Mouse (Mus musculus) T-helper 2 cell (primary cell): ENCODE data around the gene Hdac11.
"Not testable (repeated sequence)": the region's sequence is repeated elsewhere in the genome, so short reads cannot be mapped to it uniquely, and the experiment has no call there.

Source experiments
- in situ Hi-C: fragments of 300-600 bp; cut with MboI, MseI; formaldehyde crosslinking; loops from one replicate; pipeline ENCODE4 v1.15.1; 2025; ENCODE audit warnings: high pct_unique_total_duplicates

Hdac11 gene

GRCm38 (mm10) chr6:91200429-91201188 is 44.1 kb downstream of the Hdac11 start:
- in situ Hi-C loops = no loop called here

DNA sequence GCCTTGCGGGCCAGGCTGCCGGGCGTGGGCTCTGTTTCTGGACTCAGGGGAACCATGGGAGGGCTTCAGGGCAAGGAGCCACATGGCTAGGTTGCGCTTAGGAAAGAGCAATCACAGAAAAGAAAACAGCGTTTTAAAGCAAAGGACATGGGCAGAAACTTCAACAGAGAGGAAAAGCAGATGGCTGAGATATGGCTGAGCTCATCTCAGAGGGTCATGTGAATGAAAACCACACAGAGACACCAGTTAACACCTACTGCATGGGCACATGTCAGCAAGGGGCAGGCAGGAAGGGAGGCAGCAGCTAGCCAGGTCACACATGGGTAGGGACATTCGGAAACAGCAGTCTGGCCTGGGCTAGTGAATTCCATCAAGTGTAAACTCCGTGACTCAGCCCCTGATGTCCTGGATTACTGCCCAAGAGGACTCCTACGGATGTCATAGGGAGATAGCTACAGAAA is 45.4 kb downstream of the Hdac11 start:
- in situ Hi-C loops = no loop called here

- in situ Hi-C loops = no loop called here
These were observed 46.1 kb downstream of the Hdac11 start for GRCm38 (mm10) chr6:91202571-91202970.

- in situ Hi-C loops = no loop called here
These were observed 48.9 kb downstream of the Hdac11 start for GRCm38 (mm10) chr6:91205346-91205745.

GRCm38 (mm10) chr6:91205791-91206190 is 49.3 kb downstream of the Hdac11 start:
- in situ Hi-C loops = no loop called here

GRCm38 (mm10) chr6:91207491-91207890 is 51.0 kb downstream of the Hdac11 start:
- in situ Hi-C loops = no loop called here

DNA sequence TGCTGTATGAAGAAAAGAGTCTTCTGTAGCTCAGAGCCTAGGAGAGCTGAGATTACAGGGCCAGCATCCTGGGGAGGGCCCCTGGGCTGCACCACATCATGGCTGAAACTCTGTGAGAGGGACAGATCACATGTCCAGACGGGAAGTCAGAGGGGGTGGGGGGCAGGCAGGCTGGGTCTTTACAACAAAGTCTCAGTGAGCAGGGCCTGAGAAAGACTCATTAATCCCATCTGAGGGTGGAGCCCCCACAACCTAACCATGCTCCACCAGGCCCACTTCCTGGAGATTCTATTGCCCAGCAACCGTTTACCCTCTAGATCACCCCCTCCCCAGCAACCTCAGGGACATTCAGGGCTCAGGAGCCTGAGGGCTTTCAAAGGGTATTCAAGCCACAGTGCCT is 53.3 kb downstream of the Hdac11 start:
- in situ Hi-C loops = no loop called here

GRCm38 (mm10) chr6:91210852-91211251 is 54.4 kb downstream of the Hdac11 start:
- in situ Hi-C loops = no loop called here

DNA sequence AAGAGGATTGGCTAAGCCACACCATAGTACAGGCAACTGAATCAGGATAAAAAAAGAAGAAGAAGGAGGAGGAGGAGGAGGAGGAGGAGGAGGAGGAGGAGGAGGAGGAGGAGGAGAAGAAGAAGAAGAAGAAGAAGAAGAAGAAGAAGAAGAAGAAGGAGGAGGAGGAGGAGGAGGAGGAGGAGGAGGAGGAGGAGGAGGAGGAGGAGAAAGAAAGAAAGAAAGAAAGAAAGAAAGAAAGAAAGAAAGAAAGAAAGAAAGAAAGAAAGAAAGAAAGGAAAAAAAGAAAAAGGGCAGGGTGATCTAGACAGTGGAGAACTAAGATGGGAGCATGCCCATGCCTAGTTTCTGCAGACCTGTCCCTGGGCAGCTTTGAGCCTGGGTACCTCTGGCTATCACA is 55.7 kb downstream of the Hdac11 start, which contains the start of gene Fbln2:
Fbln2 (plus strand) TSS at position 301 of the 400 bp plus-strand sequence.
- in situ Hi-C loops = not testable (repeated sequence)

GRCm38 (mm10) chr6:91212571-91212970 is 56.1 kb downstream of the Hdac11 start:
- in situ Hi-C loops = no loop called here

DNA sequence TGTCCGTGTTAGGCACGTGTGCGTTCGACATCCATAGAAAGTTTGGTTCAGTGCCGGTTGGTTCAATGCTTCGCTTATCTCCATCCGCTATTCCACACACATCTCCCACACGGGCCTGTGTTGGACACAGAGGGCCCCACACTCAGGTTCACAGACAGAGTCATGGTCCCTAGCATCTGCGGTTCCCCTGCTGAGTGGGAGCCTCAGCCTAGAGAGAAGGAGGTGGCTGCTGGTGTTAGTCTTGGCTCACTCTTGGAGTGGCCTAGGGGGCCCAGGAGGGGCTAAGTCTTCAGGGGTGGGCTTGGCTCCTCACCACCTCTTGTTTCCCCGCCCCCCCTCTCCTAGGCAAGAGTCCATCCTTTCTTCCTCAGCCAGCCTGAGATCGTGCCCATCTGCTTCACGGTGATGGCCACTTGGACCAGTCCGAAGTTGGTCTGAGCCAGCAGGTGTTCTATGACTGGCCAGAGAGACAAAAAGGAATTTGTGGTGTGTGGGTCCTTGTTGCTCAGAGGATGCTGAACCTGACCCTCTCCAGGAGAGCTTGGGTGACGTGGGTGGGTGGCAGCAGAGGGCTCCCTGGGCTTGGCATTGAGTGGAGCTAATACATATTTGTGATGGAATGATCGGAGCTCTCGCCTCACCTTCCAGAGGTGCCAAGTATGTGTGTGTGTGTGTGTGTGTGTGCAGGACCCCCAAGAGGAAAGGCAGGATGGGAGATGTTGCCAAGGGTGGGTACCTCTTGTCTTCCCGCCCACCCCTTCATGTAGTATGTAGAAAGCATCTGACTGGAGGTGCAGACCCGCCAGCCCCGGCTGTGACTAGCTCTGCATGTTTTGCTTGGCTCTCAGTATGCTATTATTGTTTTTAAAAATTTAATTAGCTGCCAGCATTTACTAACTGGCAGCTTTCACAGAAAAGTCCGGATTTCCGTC is 57.1 kb downstream of the Hdac11 start:
- in situ Hi-C loops = no loop called here

DNA sequence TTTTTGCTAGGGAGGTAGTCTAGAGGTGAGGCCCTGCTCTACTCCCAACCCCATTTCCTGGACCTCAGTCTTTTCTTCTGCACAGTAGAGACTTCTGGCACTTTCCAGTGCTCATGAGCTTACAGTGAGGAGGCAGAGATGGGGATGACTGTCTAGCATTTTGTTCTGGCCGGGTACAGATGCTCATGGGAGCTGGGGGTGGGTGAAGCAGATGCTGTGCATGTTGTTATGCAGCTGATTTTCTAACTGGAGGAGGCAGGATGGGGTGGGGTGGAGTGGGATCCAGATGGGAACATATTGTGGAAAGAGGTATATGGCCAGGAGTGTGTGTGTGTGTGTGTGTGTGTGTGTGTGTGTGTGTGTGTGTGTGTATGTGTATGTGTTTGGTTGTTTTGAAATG is 59.0 kb downstream of the Hdac11 start:
- in situ Hi-C loops = no loop called here

DNA sequence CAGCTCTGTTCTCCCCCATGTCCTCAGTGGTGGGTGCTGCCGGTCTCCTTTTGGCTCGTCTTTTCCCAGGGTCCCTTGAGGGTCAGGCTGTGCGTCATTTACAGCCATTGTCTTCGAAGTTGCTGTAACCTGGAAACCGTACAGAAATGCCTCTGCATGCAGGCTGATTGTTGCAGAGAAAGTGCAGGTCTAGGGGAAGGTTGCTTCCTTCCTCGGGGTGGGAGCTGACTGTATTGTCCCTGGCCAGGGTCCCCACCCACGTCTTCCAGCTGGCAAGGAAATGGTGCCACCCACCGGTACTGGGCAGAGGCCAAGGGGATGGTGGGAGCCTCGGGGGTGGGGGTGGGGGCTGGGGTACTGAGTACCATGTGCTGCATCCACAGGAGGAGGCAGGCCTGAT is 62.0 kb downstream of the Hdac11 start:
- in situ Hi-C loops = no loop called here

- in situ Hi-C loops = no loop called here
These were observed 62.4 kb downstream of the Hdac11 start for GRCm38 (mm10) chr6:91218871-91219270.

DNA sequence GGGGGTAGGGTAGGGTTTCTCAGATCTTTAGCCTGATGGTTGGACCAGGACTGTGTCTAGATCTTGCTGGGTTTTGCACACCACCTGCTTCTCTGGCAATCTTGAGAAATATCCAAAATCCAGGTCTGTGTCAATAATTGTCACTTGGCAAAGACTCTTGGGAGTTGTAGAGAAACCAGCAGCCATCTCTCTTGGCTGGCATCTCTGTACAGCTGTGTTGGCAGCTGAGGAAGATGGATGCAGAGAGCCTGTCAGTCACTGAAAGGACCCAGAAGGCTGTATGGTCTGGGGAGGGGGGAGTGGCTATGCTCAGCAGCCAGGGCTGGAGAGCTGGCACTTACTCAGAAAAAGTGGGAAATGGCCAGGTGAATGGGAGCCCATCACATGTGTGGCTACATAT is 63.6 kb downstream of the Hdac11 start:
- in situ Hi-C loops = no loop called here

- in situ Hi-C loops = no loop called here
These were observed 64.6 kb downstream of the Hdac11 start for GRCm38 (mm10) chr6:91221094-91221493.

DNA sequence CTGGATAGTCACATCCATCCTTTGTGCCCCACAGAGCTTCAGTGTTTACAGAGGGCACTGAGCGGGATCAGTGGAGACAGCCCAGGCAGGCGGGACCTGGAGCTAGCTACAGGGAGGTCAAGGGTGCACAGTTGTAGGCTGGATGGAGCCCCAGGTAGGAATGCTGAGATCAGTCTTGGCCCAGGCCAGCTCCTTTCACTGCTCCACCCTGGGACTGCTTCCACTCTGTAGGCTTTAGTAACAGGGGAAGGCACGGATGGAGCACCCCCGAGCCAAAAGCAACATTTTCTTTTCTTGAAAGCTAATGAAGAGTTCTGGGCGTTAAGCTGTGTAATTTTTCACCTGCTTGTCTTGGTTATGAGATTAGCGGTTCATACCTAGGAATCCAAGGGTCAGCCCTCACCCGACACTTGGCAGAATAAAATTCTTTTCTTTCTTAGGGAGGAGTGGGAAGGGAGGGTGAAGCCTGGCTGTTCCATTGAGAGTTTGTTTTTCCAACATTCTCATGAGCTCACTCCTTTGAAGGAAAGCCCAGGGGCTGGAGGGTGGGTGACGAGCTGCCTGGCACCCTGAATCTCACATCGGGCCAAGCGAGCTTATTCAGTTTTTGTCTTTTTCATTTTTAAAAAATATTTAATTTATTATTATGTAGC is 66.4 kb downstream of the Hdac11 start:
- in situ Hi-C loops = no loop called here
